Mouse (Mus musculus): ENCODE measurements at regions not wholly inside any gene's neighbourhood (a gene's known extent, or its start where the extent isn't known, plus 50 kb on each side); places are given as distances from the start of the nearest gene placed in this dataset.

GRCm38 (mm10) chr4:99407466-99407865 is 111.8 kb downstream of the Gm12689 start:
- TF ChIP-seq CTCF (IDR thresholded peaks at IDR 0.05; ENCODE audit: low read depth, low read length) (no peak), POLR2A (IDR thresholded peaks at IDR 0.05; ENCODE audit: insufficient read depth, low read length) (no peak)

Measured in ES-Bruce4 (cell line).